Mouse (Mus musculus): ENCODE measurements around the gene Spag16.

The Spag16 gene

GRCm38 (mm10) chr1:70104683-70105082 is 277.9 kb downstream of the Spag16 start:
- DNase-seq, result no peak

DNA sequence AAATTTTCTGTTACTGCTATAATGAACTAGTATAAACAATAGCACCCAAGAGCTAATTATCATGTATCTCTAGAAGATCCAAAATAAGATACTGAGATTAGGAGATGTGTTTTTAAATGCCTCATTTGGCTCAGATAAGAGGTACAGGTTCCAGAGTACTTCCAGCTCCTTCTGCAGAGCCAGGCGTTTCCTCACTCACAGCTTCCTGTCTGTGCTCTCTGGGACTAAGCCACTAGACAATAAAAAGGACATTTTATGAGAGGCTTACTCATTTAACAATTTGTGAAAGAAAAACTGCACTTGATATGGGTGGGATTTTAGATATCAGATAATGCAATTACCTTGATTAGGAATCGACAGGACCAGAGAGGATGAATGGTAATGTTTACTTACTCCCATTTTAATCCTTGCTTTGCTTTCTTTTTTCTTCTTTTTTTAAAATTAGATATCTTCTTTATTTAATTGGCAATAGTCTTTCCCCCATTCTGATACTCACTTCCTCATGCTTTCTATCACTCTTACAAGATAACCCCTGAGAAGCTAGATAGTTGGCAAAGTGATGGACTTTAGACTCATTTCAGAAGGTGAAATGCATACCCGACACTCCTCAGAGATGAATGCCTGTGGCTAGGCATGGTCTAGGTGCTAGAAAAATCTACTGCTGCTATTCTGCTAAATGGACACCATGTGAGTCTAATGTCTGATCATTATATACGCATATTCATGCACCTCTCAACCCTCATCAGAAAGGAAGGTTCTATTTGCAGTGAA is 289.6 kb downstream of the Spag16 start:
- DNase-seq, result no peak

- no peak for DNase-seq
Observed at GRCm38 (mm10) chr1:70128035-70128434, 301.3 kb downstream of the Spag16 start.

- DNase-seq, result no peak
Observed at GRCm38 (mm10) chr1:70135547-70135946, 308.8 kb downstream of the Spag16 start.

- DNase-seq, result no peak
Observed at GRCm38 (mm10) chr1:70165343-70166158, 338.8 kb downstream of the Spag16 start.

DNA sequence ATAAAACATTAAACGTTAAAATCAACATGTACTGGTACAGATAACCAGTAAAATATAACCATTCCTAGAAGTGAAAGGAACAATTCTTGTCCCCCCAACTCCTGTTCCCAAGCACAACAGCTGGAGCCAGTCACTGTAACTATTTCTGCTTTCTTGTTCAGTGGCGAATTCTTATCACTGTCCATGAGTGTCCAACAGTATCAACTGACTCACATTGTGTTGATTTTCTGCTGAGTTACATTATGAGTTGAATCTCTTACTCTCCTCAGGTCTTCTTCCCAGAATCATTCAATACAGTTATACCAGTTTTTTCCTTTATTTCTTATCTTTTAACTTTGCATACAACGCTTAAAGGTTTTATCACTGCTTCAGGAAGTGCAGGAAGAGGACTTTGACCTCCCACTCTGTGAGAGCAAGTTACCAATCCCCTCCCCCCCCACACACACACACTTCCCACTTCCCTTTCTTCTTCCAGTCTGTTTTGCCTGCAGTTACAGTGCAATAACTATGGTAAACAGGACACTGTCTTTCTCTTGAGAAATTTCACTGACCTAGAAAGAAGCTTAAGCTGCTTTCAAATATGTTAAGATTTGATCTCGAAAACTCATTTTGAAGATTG is 353.5 kb downstream of the Spag16 start:
- DNase-seq, result no peak

DNA sequence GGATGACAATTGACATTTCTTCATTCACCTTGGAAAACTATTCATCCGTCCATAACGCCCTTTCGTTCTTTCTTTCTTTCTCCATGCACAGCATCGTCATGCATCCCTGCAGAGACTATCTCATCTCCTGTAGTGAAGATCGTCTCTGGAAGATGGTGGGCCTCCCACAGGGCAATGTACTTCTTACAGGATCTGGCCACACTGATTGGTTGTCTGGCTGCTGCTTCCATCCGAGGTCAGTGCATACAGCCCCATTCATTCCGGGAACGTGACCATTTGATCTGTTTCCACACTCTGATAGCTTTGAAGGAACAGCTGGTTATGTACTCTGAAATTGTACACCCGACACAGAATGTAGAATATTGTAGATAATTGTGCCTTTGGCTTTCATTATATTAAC is 438.0 kb downstream of the Spag16 start:
- no peak for DNase-seq

- no peak for DNase-seq
Observed at GRCm38 (mm10) chr1:70265920-70266505, 439.2 kb downstream of the Spag16 start.

- no peak for DNase-seq
Observed at GRCm38 (mm10) chr1:70270139-70270538, 443.4 kb downstream of the Spag16 start.

GRCm38 (mm10) chr1:70272753-70273152 is 446.0 kb downstream of the Spag16 start:
- DNase-seq, result no peak

DNA sequence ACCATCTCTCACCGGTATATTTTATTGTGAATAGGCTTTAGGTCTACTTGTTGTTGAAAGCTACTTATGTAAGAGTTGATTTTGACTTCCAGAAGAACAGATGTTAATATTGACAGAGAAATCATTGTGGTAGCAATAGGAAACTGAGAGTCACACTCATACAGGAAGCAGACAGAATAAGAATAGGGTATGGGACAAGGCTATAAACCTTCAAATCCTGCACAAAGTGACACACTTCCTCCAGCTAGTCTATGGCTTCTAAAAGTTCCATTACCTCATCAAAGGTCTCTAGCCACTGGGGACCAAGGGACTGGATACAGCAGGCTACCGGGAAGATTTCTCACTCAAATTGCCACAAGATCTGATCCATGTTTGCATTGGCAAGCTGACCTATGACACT is 452.5 kb downstream of the Spag16 start:
- DNase-seq, result no peak

- DNase-seq, result no peak
Observed at GRCm38 (mm10) chr1:70283388-70283787, 456.6 kb downstream of the Spag16 start.

DNA sequence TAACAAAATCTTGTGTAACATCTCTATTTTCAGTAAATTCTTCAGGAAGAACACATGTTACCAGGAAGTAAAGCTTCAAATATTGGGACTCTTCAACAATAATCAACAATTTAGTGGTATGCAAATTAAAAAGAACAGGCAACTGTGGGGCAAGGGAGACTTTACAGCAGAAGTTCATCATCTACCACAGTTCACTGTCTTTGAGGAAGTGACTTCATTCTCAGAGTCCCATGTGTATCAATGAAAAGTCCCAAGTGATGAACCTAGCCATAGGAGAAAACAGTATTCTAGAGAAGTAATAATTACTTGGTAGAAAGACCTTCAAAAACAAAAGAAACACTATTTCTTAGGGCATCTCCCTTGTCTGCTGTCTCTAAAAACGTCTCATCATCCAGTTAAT is 457.4 kb downstream of the Spag16 start:
- DNase-seq, result no peak

DNA sequence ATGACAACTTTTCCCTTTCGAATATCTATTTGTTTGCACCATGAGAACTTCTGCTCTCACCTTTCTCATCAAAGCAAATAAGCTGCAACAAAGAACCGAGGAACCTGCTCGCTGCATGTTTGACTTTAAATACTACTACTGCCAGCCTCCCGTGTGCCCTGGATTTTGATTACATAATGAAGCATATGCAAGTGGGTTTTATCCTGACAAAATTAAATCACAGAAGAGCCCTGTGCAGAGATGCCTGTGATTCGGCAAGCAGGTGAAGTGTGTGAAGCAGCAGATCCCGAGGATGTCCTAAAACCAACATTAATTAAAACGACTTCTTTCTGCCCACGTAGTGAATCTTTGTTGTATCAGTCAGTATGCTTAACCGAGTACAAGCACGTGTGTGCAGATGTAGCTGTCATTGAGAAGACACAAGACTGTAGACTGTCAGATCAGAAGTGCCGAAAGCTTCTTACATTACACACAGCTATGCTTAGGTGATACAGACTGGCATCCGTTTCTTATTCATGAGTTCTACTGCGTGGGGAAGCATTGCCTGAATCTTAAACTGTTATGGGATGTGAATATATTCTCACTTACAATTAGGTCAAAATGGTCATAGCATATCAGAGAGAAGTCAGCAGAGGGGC is 489.5 kb downstream of the Spag16 start:
- no peak for DNase-seq

- DNase-seq, result no peak
Observed at GRCm38 (mm10) chr1:70320951-70321350, 494.2 kb downstream of the Spag16 start.

DNA sequence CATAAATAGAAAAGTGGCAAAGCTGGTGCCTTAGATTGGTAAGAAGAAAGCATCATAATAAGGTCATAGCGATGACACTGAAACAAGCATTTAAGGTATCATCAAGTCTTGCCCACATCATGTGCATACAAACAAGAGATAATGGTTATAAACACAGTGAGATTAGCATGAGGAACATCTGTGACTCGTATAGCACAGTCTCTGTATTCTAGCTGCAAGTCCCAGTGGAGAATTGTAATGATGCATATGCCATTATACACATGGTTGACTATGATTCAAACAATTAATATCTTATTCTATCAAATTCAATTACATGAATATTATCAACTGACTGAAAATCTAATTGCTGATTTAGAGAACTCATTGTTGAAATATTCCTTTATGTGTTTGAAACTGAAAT is 519.4 kb downstream of the Spag16 start:
- no peak for DNase-seq

- DNase-seq, result no peak
Observed at GRCm38 (mm10) chr1:70351371-70351770, 524.6 kb downstream of the Spag16 start.

GRCm38 (mm10) chr1:70354014-70354413 is 527.2 kb downstream of the Spag16 start:
- DNase-seq, result no peak

GRCm38 (mm10) chr1:70371721-70372120 is 545.0 kb downstream of the Spag16 start:
- no peak for DNase-seq

- no peak for DNase-seq
Observed at GRCm38 (mm10) chr1:70380096-70380495, 553.3 kb downstream of the Spag16 start.

- no peak for DNase-seq
Observed at GRCm38 (mm10) chr1:70442209-70443080, 615.7 kb downstream of the Spag16 start.

GRCm38 (mm10) chr1:70479864-70480263 is 653.1 kb downstream of the Spag16 start:
- no peak for DNase-seq

Data from cerebellum, adult 11-12 months (tissue).